Comparison of ENCODE assay signal across 20 mouse cellular contexts in the genomic region with DNA sequence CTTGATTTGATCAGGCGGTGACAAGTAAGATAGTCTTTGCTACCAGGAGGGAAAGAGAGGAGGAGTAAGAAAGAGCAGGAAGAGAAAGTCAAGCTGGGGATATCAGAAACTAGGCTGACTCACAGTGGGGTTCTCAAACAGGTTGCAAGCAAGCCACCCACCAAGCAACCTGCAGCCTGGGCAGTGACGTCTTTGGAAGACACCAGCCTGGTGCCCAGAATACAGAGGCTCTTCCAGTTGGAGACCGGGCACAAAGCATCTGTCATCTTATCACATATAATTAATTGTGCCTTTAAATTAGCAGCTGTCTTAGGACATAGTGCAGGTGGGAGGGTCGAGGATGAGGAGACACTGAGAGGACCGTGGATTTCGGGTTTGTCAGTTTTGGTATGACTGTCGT.
DNase-seq lines count a peak whose midpoint lies in the region; TF ChIP-seq lines count a peak whose summit lies in the region.
"Had no signal": no experiment of that assay in that cellular context is flagged by ENCODE, and none has a peak within 500 bp of the region (broad histone marks: within the 10 kb centered on the region; RNA-seq: fewer than 3 reads in every experiment).

No protein-coding gene starts in this region.

- H3K4me3 ChIP-seq in cerebellum, adult 2 months (replicated peaks; ENCODE audit: insufficient read depth, low read depth, low read length), result peak overlapping the region; percentile 61
- H3K4me3 ChIP-seq: embryonic facial prominence, embryonic 13.5 days; forebrain, embryonic 13.5 days; heart, embryonic 13.5 days; hindbrain, embryonic 13.5 days had no signal

- TF ChIP-seq CTCF in cerebellum, adult 2 months (IDR thresholded peaks at IDR 0.05; ENCODE audit: borderline replicate concordance, insufficient read depth, low read depth, low read length), result no peak

- H3K27ac ChIP-seq in cerebellum, adult 2 months (ENCODE audit: insufficient read depth, low read length), result peak overlapping the region; percentile 81; the same call in 1 of the 2 replicates
- H3K27ac ChIP-seq: embryonic facial prominence, embryonic 13.5 days; forebrain, embryonic 13.5 days; heart, embryonic 13.5 days; hindbrain, embryonic 13.5 days; hindbrain, postnatal 0 days had no signal

- WGBS in cerebellum, adult 2 months, result 17% methylated on average over 7 of the region's 7 CpGs

- DNase-seq in right cerebral cortex, adult 2 months (ENCODE audit: low spot score in 2 of 2), result peak; percentile 7 to 10
- DNase-seq in right cerebral cortex, postnatal 4 days, result no peak
- DNase-seq in cerebellum, adult 2 months, result peak; percentile 73 to 87
- DNase-seq in cerebellum, postnatal 10 days, result peak; percentile 34 to 56
- DNase-seq in spleen, postnatal 10 days (ENCODE audit: low spot score in 2 of 2), result no peak
- no peak for DNase-seq in adrenal gland, adult (ENCODE audit: inconsistent age in 2 of 2, low spot score in 1 of 2)
- no peak for DNase-seq in MN1 (ENCODE audit: low spot score)
- DNase-seq: adrenal gland, postnatal 10 days; forebrain, postnatal 0 days; gastrocnemius, postnatal 36 days; heart, adult 11 months; heart, postnatal 36 days; kidney, adult 11 months; kidney, adult 9 months had no signal

- H3K4me1 ChIP-seq in cerebellum, adult 2 months (ENCODE audit: control insufficient read depth, insufficient read depth, low read length), result peaks cover 4% of the 10 kb centered on the region; the same call in 1 of the 2 replicates
- H3K4me1 ChIP-seq: embryonic facial prominence, embryonic 13.5 days; forebrain, embryonic 13.5 days; heart, embryonic 13.5 days; hindbrain, embryonic 13.5 days had no signal

- 0 out of 2 replicates have a peak, but pooled peaks have one; percentile 14 for TF ChIP-seq POLR2A in cerebellum, adult 2 months (IDR thresholded peaks at IDR 0.05; ENCODE audit: borderline replicate concordance, insufficient read depth, low read length)

- H3K27me3 ChIP-seq in cerebellum, adult 2 months (ENCODE audit: control insufficient read depth, insufficient read depth, low read length), result no peaks in the 10 kb centered on the region
- H3K27me3 ChIP-seq: CH12.LX; embryonic facial prominence, embryonic 13.5 days; forebrain, embryonic 13.5 days; heart, embryonic 13.5 days; hindbrain, embryonic 13.5 days had no signal

Comparison
In these comparisons a context has a peak if more than half of its experiments do, and no peak if none do; other contexts are left out.
1. DNase-seq: peak in right cerebral cortex, adult 2 months (2 of 2), cerebellum, adult 2 months (2 of 2) and cerebellum, postnatal 10 days (2 of 2); none in right cerebral cortex, postnatal 4 days (single experiment), spleen, postnatal 10 days (0 of 2), adrenal gland, adult (0 of 2) and MN1 (single experiment).